Mouse (Mus musculus) liver, embryonic 14.5 days (tissue): ENCODE measurements around the gene Col1a2.

Experiments
- CTCF ChIP-seq: IDR thresholded peaks from 2 replicates; pipeline ENCODE4 v1.5.1; 2016; ENCODE audit warnings: antibody characterized with exemption, low read depth, control low read depth
- EP300 ChIP-seq: IDR thresholded peaks from 2 replicates; pipeline ENCODE4 v1.6.1; 2016; ENCODE audit warnings: antibody characterized with exemption, low read depth

- TF ChIP-seq CTCF, result no peak
- no peak for TF ChIP-seq EP300
Measured at GRCm38 (mm10) chr6:4534462-4535079, 30.0 kb downstream of the Col1a2 start.
